Mouse (Mus musculus) kidney, adult 2 months (tissue): ENCODE measurements around the gene Dhrs11.

Source experiments
- CTCF ChIP-seq: fragments of 200-500 bp; conservative IDR thresholded peaks from 2 replicates; pipeline ENCODE4 v1.5.1; 2011; ENCODE audit warnings: low read depth, mild to moderate bottlenecking, control low read depth, low read length, moderate library complexity, mixed read lengths; ENCODE audit not compliant: insufficient read depth, insufficient read length
- POLR2A ChIP-seq: fragments of 200-500 bp; IDR thresholded peaks from one replicate; pipeline ENCODE4 v1.6.1; 2011; ENCODE audit warnings: low read depth, low read length, control low read depth

- no peak for TF ChIP-seq CTCF
- TF ChIP-seq POLR2A: no peak
Measured at GRCm38 (mm10) chr11:84828516-84829399, at the start of gene Dhrs11.
